Mouse (Mus musculus) olfactory bulb, adult 2 months (tissue): Measurements from ENCODE around the gene Gm45021. TPM values are rescaled to one million over a fixed set of nuclear protein-coding genes. Genes with fewer than 3 reads are reported as not detected.

Source experiments
- H3K27ac ChIP-seq: fragments of 200-500 bp; 2 replicates; pipeline ENCODE4 v1.5.1; 2012; ENCODE audit warnings: low read depth, low read length; ENCODE audit not compliant: insufficient read depth
- H3K4me1 ChIP-seq: fragments of 200-500 bp; 2 replicates; pipeline ENCODE4 v1.6.1; 2012; ENCODE audit warnings: low read length; ENCODE audit not compliant: control insufficient read depth, insufficient read depth
- H3K4me3 ChIP-seq: fragments of 200-500 bp; 2 replicates; pipeline ENCODE4 v1.5.1; 2012; ENCODE audit warnings: mild to moderate bottlenecking, low read depth, low read length, moderate library complexity; ENCODE audit not compliant: insufficient read depth
- CTCF ChIP-seq: fragments of 200-500 bp; IDR thresholded peaks from 2 replicates; pipeline ENCODE4 v1.5.1; 2012; ENCODE audit warnings: low read depth, mild to moderate bottlenecking, low read length, moderate library complexity; ENCODE audit not compliant: insufficient read depth
- POLR2A ChIP-seq: fragments of 200-500 bp; IDR thresholded peaks from 2 replicates; pipeline ENCODE4 v1.6.1; 2012; ENCODE audit warnings: mild to moderate bottlenecking, low read depth, low read length, moderate library complexity; ENCODE audit not compliant: insufficient read depth
- WGBS: fragments of 180-500 bp; shearing (Covaris S2); methylation state at CpG from one replicate; pipeline ENCODE4 v1.1.7; 2018; 5-methylcytosine and 5-hydroxymethylcytosine counted together
- polyA plus RNA-seq: library from polyadenylated mRNA; stranded (reverse); fragments of >200 nt; gene quantifications from 2 replicates; pipeline ENCODE4 v1.2.4, GENCODE M21; 2012; ENCODE audit warnings: low replicate concordance; ENCODE audit not compliant: missing spikeins, insufficient read depth, insufficient read length

The Gm45021 gene
- polyA plus RNA-seq, 1 experiment = not detected

DNA sequence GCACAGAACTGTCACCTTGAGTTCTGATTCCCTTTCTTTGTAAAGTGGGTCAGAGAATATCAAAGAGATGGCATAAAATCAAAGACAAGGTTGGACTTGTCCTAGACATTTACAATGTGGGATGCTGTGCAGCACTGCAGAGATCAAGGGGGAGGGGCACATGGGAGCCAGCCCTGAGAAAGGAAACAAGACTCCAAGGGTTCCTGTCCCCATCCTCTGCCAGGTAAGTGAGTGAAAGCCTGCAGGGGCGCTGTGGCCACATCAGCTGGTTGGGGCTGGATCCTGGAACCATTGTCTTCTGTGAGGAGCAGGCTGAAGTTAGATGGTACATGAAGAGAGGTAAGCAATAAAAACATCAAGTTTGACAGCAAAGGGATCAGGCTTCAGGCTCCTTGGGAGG lies 34.0 kb downstream of the Gm45021 start:
- TF ChIP-seq CTCF (no peak), POLR2A (no peak)
- 33% methylated on average over 1 of the region's 1 CpGs for WGBS
- Histone ChIP-seq H3K4me1 (peaks cover 8% of the 10 kb centered on the region; the same call in 1 of the 2 replicates), H3K4me3 (no peak overlapping the region), H3K27ac (no peak overlapping the region)

DNA sequence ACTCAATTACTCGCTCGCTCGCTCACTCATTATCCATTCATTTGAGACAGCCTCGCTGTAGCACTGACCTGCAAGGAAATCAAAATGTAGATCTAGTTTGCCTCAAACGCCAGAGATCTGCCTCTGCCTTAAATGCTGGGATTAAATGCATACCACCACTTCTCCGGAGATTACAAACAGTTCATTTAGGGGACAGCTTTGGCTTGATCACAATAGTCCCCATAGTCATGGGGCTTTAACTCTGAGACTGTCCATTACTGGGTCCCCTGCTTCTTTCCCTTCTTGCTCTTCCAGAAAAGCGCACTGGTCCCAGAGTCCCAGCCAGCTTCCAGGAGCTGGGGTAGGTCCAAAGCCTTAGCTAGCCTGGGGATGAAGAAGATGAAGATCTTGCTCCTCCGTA lies 37.1 kb downstream of the Gm45021 start, which contains the start of gene AI854703:
Gene AI854703, plus strand, starts transcription at position 301 of the 400 bp plus-strand sequence.
- peaks cover 22% of the 10 kb centered on the region for H3K4me1 ChIP-seq
- no peak for TF ChIP-seq CTCF
- TF ChIP-seq POLR2A = no peak
- H3K27ac ChIP-seq = peak within 1 kb of the TSS; percentile 22
- WGBS = 40% methylated on average over 8 of the region's 8 CpGs
- H3K4me3 ChIP-seq = peak within 1 kb of the TSS; percentile 67

DNA sequence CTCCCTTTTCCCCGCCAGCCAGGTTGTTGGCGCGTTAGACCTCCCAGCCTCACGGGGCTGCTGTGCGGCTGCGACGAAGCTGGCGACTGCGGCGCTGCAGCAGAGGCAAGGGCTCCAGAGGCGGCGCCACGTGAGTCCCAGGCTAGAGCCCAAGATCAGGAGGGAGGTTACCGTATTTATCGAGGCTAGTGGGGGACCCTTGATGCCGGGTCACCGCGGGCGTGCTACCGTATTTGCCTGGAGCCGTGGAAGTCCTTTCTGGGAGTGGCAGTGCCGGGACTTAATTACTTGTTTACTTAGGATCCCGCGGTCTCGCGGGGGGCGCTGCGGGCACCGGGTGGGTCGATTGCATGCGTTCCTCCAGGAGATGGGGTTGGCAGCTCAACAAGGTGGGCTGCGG lies 37.6 kb downstream of the Gm45021 start:
- Histone ChIP-seq H3K27ac (peak overlapping the region; percentile 22), H3K4me1 (peaks cover 22% of the 10 kb centered on the region), H3K4me3 (peak overlapping the region; percentile 67)
- no peak for TF ChIP-seq CTCF
- TF ChIP-seq POLR2A = no peak
- WGBS = under 1% methylated on average over 32 of the region's 32 CpGs

DNA sequence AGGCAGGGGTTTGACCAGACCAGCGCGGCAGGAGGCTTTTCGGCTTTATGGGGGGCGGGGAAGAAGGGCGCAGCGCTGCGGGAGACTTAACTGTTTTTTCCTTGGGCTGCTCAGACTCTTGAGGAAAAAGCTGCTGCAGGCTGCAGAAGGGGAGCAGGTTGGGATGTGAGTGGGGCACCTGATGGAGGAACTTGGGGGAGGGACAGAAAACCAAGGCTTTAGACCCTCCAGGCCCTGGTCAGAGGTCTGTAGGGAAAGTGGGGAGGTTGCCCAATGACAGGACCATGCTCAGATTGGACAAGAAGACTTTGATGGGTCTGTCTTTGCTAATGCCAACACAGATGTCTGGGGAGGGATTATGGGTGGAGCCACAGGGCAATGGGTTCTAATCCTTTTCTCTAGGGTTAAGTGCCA lies 38.1 kb downstream of the Gm45021 start:
- Histone ChIP-seq H3K4me3 (peak overlapping the region; percentile 67), H3K4me1 (peaks cover 22% of the 10 kb centered on the region), H3K27ac (no peak overlapping the region; the same call in 1 of the 2 replicates)
- no peak for TF ChIP-seq CTCF
- TF ChIP-seq POLR2A = no peak
- WGBS = 3% methylated on average over 7 of the region's 7 CpGs

DNA sequence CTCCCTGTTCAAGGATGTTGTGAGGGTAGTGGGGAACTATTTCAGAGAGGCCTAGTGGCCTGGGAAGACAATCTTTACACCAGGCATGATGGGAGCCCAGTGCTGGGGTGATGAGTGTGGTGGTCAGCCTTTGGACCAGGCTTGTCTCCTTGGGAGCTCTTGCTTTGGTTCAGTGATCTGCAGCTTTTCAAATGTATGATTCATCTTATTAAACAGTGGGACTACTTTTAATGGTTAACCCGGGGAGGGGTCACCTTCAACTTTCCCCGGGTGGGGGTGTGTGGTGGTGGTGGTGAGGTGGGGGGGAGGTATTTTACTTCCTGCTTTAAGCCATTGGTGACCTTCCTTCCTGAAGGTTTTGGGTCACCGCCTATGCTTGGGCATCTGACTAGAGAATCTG lies 39.0 kb downstream of the Gm45021 start:
- whole genome bisulfite sequencing = 88% methylated on average over 3 of the region's 3 CpGs
- no peak overlapping the region for H3K4me3 ChIP-seq
- TF ChIP-seq POLR2A = no peak
- TF ChIP-seq CTCF = no peak
- peaks cover 22% of the 10 kb centered on the region for H3K4me1 ChIP-seq
- H3K27ac ChIP-seq = no peak overlapping the region

DNA sequence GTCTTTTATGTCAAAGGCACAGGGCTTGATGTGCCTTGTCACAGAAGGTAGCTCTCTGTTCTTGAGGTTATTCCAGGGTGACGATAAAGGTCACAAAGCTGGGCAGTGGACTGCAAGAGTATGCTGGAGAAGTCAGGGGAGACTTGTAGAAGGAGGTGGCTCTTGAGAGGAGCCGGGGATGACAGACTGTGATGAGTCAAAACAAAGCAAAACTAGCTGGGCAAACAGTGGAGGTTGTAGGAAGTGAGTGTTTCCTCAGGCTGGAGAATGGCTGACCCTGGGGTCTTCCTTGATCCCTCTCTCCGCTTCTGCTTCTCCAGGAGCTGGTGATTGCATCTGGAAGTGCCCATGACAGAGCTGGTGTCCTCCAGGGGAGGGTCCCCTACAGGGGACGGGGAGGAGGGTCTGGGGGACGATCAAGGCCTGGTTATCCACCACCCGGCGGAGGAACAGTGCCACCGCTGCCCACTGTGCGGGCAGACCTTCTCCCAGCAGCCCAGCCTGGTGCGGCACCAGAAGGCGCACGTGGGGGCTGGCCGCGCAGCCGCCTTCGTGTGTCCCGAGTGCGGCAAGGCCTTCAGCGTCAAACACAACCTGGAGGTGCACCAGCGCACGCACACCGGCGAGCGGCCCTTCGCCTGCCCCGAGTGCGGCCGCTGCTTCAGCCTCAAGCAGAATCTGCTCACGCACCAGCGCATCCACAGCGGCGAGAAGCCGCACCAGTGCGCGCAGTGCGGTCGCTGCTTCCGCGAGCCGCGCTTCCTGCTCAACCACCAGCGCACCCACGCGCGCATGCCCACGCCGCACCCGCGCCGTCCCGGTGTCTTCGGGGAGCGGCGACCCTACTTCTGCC lies 39.6 kb downstream of the Gm45021 start:
- TF ChIP-seq POLR2A (peak; percentile 57; the same call in 1 of the 2 replicates), CTCF (no peak)
- whole genome bisulfite sequencing = 13% methylated on average over 54 of the region's 54 CpGs

DNA sequence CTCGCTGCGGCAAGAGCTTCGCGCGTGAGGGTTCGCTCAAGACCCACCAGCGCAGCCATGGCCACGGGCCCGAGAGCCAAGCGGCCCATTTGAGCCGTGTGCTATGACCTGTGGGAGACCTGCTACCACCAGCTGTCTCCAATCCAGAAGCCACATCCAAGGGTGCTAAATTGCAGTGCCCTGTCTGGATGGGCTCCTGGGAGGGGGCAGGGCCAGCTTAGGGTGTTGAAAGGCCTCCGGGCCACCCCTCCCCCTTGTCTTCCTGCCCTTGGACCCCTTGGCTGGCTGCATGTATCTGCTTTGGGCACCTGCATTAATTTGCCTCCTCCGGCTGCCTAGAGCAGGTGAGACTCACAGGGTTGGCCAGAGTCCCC lies 40.2 kb downstream of the Gm45021 start:
- Histone ChIP-seq H3K27ac (no peak overlapping the region), H3K4me3 (peak overlapping the region; percentile 53), H3K4me1 (peaks cover 22% of the 10 kb centered on the region)
- TF ChIP-seq CTCF = no peak
- no peak for TF ChIP-seq POLR2A
- 20% methylated on average over 13 of the region's 13 CpGs for WGBS

More for the DNA sequence above, 39.6 kb downstream of the Gm45021 start:
- Histone ChIP-seq H3K4me3 (peak overlapping the region; percentile 53), H3K27ac (no peak overlapping the region; the same call in 1 of the 2 replicates), H3K4me1 (peaks cover 22% of the 10 kb centered on the region)

DNA sequence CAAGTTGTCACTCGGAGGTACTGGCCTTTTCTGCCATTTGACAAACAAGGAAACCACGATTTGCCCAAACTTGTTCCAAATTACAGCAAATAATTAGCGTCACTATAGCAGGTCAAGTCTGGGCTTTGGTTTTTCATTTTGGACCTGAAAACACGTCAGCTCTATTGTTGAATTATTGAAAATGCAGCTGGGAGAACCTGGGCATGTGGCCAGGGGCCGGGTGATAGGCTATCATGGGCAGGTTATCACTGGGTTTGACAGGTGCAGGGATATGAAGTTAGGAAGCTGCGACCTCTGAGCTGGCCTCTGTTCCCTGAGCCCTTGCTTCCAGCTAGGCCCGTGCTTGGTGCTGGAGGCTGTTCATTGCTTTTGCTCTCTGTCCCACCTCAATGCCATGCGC lies 41.4 kb downstream of the Gm45021 start:
- Histone ChIP-seq H3K4me3 (no peak overlapping the region), H3K27ac (no peak overlapping the region), H3K4me1 (peaks cover 22% of the 10 kb centered on the region)
- TF ChIP-seq CTCF (no peak), POLR2A (no peak)
- 89% methylated on average over 8 of the region's 8 CpGs for WGBS

DNA sequence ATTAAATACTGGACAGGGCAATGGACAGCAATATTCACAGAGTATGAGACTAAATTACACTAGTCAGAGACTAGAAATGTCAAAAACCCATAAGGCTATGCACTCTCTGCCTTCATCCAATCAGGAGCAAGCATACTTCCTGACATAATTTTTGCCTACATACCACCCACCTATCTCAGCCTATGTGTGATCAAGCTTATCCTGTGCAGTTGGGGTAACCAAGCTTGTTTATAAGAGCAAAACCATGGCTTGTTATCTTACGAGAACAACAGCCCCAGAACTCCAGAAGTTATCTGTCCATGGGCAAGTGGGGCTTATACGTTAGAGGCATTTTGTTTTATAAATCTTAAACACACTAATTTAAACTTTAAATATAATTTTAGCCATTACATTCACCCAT lies 45.7 kb downstream of the Gm45021 start:
- Histone ChIP-seq H3K4me3 (no peak overlapping the region), H3K4me1 (peaks cover 2% of the 10 kb centered on the region; the same call in 1 of the 2 replicates), H3K27ac (no peak overlapping the region)
- WGBS = 94% methylated on average over 2 of the region's 2 CpGs
- no peak for TF ChIP-seq CTCF
- no peak for TF ChIP-seq POLR2A
